Comparison of ENCODE assay signal across 8 mouse cellular contexts in the genomic region with DNA sequence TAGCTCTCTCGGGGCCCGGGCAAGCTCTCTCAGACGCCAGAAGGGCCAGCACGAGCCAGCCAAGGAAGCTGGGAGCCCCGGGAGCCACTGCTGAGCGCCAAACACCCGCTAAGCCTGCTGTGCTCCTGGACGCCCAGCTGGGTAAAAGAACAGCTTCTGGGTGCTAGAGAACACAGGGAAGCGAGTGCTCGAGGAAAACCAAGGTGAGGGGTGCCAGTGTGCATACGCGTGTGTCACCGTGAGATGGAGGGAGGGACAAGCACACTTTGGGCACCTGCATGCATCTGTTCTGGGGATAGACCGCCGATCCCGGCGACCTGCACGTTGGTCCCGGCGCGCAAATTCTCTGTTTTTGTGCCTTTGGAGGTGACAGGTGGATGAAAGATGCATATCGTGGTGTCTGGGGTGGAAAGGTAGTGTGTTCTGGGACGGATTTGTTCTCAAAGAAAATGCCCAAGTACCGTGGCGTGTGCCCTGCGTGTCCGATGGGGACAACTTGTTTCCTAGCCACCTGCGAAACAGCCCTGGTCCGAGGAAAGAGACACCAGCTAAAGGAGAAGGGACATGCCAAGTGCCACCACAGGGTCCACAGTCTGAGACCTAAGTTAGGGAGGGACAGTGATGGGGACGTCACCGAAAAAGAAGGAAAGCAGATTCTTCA. TPM values are rescaled to one million over a fixed set of nuclear protein-coding genes. Genes with fewer than 3 reads are reported as not detected.
DNase-seq lines count a peak whose midpoint lies in the region; ATAC-seq lines count a peak whose summit lies in the region.

No protein-coding gene starts in this region.

- peaks cover 11% of the 10 kb centered on the region for H3K36me3 ChIP-seq in hindbrain, embryonic 10.5 days
- H3K36me3 ChIP-seq in midbrain, embryonic 11.5 days (ENCODE audit: control insufficient read depth, insufficient read depth, low read length): no peaks in the 10 kb centered on the region

- peak; percentile 77 for DNase-seq in kidney, adult 9 months
- no peak for DNase-seq in kidney, postnatal 36 days
- DNase-seq in R1 (ENCODE audit: low read depth, low spot score): peak; percentile 35
- DNase-seq in hindbrain, embryonic 10.5 days (ENCODE audit: low spot score): peak; percentile 20
- peak; percentile 92 for DNase-seq in midbrain, embryonic 11.5 days (ENCODE audit: low spot score, missing footprints)
- DNase-seq in right cerebral cortex, postnatal 36 days (ENCODE audit: low spot score in 2 of 2): no peak
- no peak for DNase-seq in cerebellum, adult 9-10 months
- DNase-seq in spleen, postnatal 36 days (ENCODE audit: low spot score in 2 of 2): no peak

- peak overlapping the region; percentile 89 for H3K4me2 ChIP-seq in midbrain, embryonic 11.5 days

- peak overlapping the region; percentile 65 for H3K4me3 ChIP-seq in hindbrain, embryonic 10.5 days
- peak overlapping the region; percentile 46 for H3K4me3 ChIP-seq in midbrain, embryonic 11.5 days (ENCODE audit: low read depth, low read length)

- peak overlapping the region; percentile 82 for H3K27ac ChIP-seq in hindbrain, embryonic 10.5 days
- H3K27ac ChIP-seq in midbrain, embryonic 11.5 days (ENCODE audit: low read depth, low read length): no peak overlapping the region

- ATAC-seq in midbrain, embryonic 11.5 days (ENCODE audit: low FRiP score): 0 out of 2 replicates have a peak, but pooled peaks have one; percentile 23

- peaks cover 63% of the 10 kb centered on the region for H3K4me1 ChIP-seq in hindbrain, embryonic 10.5 days (replicated peaks)
- H3K4me1 ChIP-seq in midbrain, embryonic 11.5 days (ENCODE audit: control insufficient read depth, insufficient read depth, low read length): peaks cover 18% of the 10 kb centered on the region

- H3K9ac ChIP-seq in midbrain, embryonic 11.5 days (ENCODE audit: low read length): peak overlapping the region; percentile 65

- no peaks in the 10 kb centered on the region for H3K9me3 ChIP-seq in hindbrain, embryonic 10.5 days
- H3K9me3 ChIP-seq in midbrain, embryonic 11.5 days (ENCODE audit: control insufficient read depth, low read length): no peaks in the 10 kb centered on the region

- peaks cover 56% of the 10 kb centered on the region for H3K27me3 ChIP-seq in hindbrain, embryonic 10.5 days (ENCODE audit: insufficient read depth, poor library complexity, severe bottlenecking)
- H3K27me3 ChIP-seq in midbrain, embryonic 11.5 days (ENCODE audit: control insufficient read depth, insufficient read depth, low read length): peaks cover 38% of the 10 kb centered on the region

- 3% methylated on average over 31 of the region's 31 CpGs for WGBS in hindbrain, embryonic 10.5 days
- 2% methylated on average over 31 of the region's 31 CpGs for WGBS in midbrain, embryonic 11.5 days

RNA-seq across cellular contexts. Expression of a gene that starts 0.4 kb away (rescaled TPM):
- polyA plus RNA-seq in hindbrain, embryonic 10.5 days (2016; fragmentation: Nextera tagmentation; extraction: Ambion mirVana): 18.7 and 30.4 TPM in 2 replicates
- 12.4 and 12.6 TPM in 2 replicates for polyA plus RNA-seq in midbrain, embryonic 11.5 days (2014; fragmentation: Nextera tagmentation; extraction: Ambion mirVana)

RNA-seq across cellular contexts. Expression of a gene that starts 29.4 kb away (rescaled TPM):
- 32.1 and 40.3 TPM in 2 replicates for polyA plus RNA-seq in hindbrain, embryonic 10.5 days (2016; fragmentation: Nextera tagmentation; extraction: Ambion mirVana)
- polyA plus RNA-seq in midbrain, embryonic 11.5 days (2014; fragmentation: Nextera tagmentation; extraction: Ambion mirVana): 30.0 and 30.1 TPM in 2 replicates

RNA-seq across cellular contexts. Expression of a gene that starts 30.3 kb away (rescaled TPM):
- polyA plus RNA-seq in hindbrain, embryonic 10.5 days (2016; fragmentation: Nextera tagmentation; extraction: Ambion mirVana): 21.5 and 25.3 TPM in 2 replicates
- 17.7 and 17.8 TPM in 2 replicates for polyA plus RNA-seq in midbrain, embryonic 11.5 days (2014; fragmentation: Nextera tagmentation; extraction: Ambion mirVana)

Comparison
In these comparisons a context has a peak if more than half of its experiments do, and no peak if none do; other contexts are left out.
1. DNase-seq: peak in kidney, adult 9 months (single experiment), R1 (single experiment), hindbrain, embryonic 10.5 days (single experiment) and midbrain, embryonic 11.5 days (single experiment); none in kidney, postnatal 36 days (0 of 2), right cerebral cortex, postnatal 36 days (0 of 2), cerebellum, adult 9-10 months (single experiment) and spleen, postnatal 36 days (0 of 2).